10 mouse cellular contexts compared by ENCODE assay signal in the genomic region with DNA sequence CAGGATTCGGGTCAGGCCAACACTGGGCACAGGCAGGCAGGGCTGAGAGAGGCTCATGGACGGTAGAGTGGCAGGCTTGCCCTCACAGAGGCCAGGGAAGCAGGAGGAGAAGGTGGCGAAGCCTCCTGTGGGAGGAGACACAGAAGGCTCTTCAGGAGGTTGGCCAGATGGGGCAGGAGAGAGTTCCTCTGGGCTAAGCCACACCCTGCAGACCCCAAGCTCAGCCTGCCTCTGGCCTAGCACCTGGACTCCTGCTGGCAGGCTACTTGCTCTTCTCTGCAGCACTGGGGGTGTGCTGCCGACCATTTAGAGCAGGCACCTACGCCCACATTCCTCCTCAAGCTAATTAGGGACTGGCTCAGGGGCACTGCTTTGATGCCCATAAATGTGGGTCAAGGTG. TPM values are rescaled to one million over a fixed set of nuclear protein-coding genes. Genes with fewer than 3 reads are reported as not detected.
A peak's percentile ranks its signal among the peaks of the same experiment; 100 is the strongest.
DNase-seq lines count a peak whose midpoint lies in the region; ATAC-seq lines count a peak whose summit lies in the region.
"Had no signal": no experiment of that assay in that cellular context is flagged by ENCODE, and none has a peak within 500 bp of the region (broad histone marks: within the 10 kb centered on the region; RNA-seq: fewer than 3 reads in every experiment).

No protein-coding gene starts in this region.

- H3K9me3 ChIP-seq in hindbrain, embryonic 15.5 days: no peaks in the 10 kb centered on the region
- no peaks in the 10 kb centered on the region for H3K9me3 ChIP-seq in hindbrain, embryonic 12.5 days (replicated peaks)
- H3K9me3 ChIP-seq in liver, embryonic 15.5 days (replicated peaks): no peaks in the 10 kb centered on the region

- 0 out of 2 replicates have a peak, but pooled peaks have one; percentile 6 for ATAC-seq in hindbrain, embryonic 15.5 days (ENCODE audit: low FRiP score, low read depth)
- no peak for ATAC-seq in hindbrain, embryonic 12.5 days (ENCODE audit: low FRiP score)
- ATAC-seq in liver, embryonic 15.5 days (ENCODE audit: insufficient read depth): no peak

- peak; percentile 49 for DNase-seq in adrenal gland, postnatal 14 days
- no peak for DNase-seq in adrenal gland, adult 2 months
- DNase-seq in R1 (ENCODE audit: low read depth, low spot score): peak; percentile 33
- no peak for DNase-seq in gastrocnemius, postnatal 4 days (ENCODE audit: low spot score in 2 of 2)
- no peak for DNase-seq in gastrocnemius, adult 8-10 months (ENCODE audit: low spot score in 2 of 2)

- H3K4me2 ChIP-seq in hindbrain, embryonic 15.5 days: no peak overlapping the region
- H3K4me2 ChIP-seq in hindbrain, embryonic 12.5 days (replicated peaks): no peak overlapping the region
- no peak overlapping the region for H3K4me2 ChIP-seq in liver, embryonic 15.5 days

- H3K27me3 ChIP-seq in hindbrain, embryonic 15.5 days: no peaks in the 10 kb centered on the region
- peaks cover 51% of the 10 kb centered on the region for H3K27me3 ChIP-seq in hindbrain, embryonic 12.5 days
- H3K27me3 ChIP-seq in liver, embryonic 15.5 days: peaks cover 70% of the 10 kb centered on the region

- 40% methylated on average over 5 of the region's 5 CpGs for WGBS in hindbrain, embryonic 15.5 days
- 33% methylated on average over 5 of the region's 5 CpGs for WGBS in hindbrain, embryonic 12.5 days
- 42% methylated on average over 5 of the region's 5 CpGs for WGBS in liver, embryonic 15.5 days (ENCODE audit: insufficient replicate concordance)

- H3K4me1 ChIP-seq in hindbrain, embryonic 15.5 days (replicated peaks): peaks cover 44% of the 10 kb centered on the region
- H3K4me1 ChIP-seq in hindbrain, embryonic 12.5 days: peaks cover 34% of the 10 kb centered on the region
- peaks cover 63% of the 10 kb centered on the region for H3K4me1 ChIP-seq in liver, embryonic 15.5 days (replicated peaks)

- H3K36me3 ChIP-seq in hindbrain, embryonic 15.5 days: peaks cover 78% of the 10 kb centered on the region
- peaks cover 36% of the 10 kb centered on the region for H3K36me3 ChIP-seq in hindbrain, embryonic 12.5 days
- H3K36me3 ChIP-seq in liver, embryonic 15.5 days (replicated peaks): peaks cover 37% of the 10 kb centered on the region

- H3K27ac ChIP-seq in hindbrain, embryonic 15.5 days (replicated peaks): no peak overlapping the region
- H3K27ac ChIP-seq in hindbrain, embryonic 12.5 days: no peak overlapping the region
- H3K27ac ChIP-seq in liver, embryonic 15.5 days (replicated peaks): peak overlapping the region; percentile 96; the same call in 1 of the 2 replicates

- no peak overlapping the region for H3K4me3 ChIP-seq in hindbrain, embryonic 15.5 days
- H3K4me3 ChIP-seq in hindbrain, embryonic 12.5 days: no peak overlapping the region
- H3K4me3 ChIP-seq in liver, embryonic 15.5 days (replicated peaks): no peak overlapping the region

- H3K9ac ChIP-seq in hindbrain, embryonic 15.5 days: no peak overlapping the region
- no peak overlapping the region for H3K9ac ChIP-seq in hindbrain, embryonic 12.5 days
- H3K9ac ChIP-seq in liver, embryonic 15.5 days: peak overlapping the region; percentile 7; the same call in 1 of the 2 replicates

RNA-seq across cellular contexts. Expression of gene Dusp8, which starts 11.2 kb away (rescaled TPM):
- 7.3 and 8.4 TPM in 2 replicates for total RNA-seq in adrenal gland, postnatal 14 days (2021)
- 10 to 100 TPM; 11.1 to 15.9 TPM for total RNA-seq in adrenal gland, adult 2 months (2021)
- 10.7 and 13.2 TPM in 2 replicates for polyA plus RNA-seq in adrenal gland, adult 2 months (2012; rRNA removed)
- polyA plus RNA-seq in hindbrain, embryonic 15.5 days (2015; fragmentation: Nextera tagmentation; extraction: Ambion mirVana): 117 and 134 TPM in 2 replicates
- 49.1 and 53.8 TPM in 2 replicates for polyA plus RNA-seq in hindbrain, embryonic 12.5 days (2016; fragmentation: Nextera tagmentation; extraction: Ambion mirVana)
- polyA plus RNA-seq in liver, embryonic 15.5 days (2015; fragmentation: Nextera tagmentation; extraction: Ambion mirVana): 4.3 and 4.4 TPM in 2 replicates
- total RNA-seq in gastrocnemius, postnatal 4 days (2021): 10 to 100 TPM; 14.3 to 20.4 TPM
- 10 to 100 TPM; 20.5 to 33.4 (median 27.6) TPM for total RNA-seq in gastrocnemius, adult 8-10 months (2022)

RNA-seq across cellular contexts. Expression of gene Mob2, which starts 23.5 kb away (rescaled TPM):
- 47.4 and 48.6 TPM in 2 replicates for total RNA-seq in adrenal gland, postnatal 14 days (2021)
- 10 to 100 TPM; 52.3 to 59.3 TPM for total RNA-seq in adrenal gland, adult 2 months (2021)
- polyA plus RNA-seq in adrenal gland, adult 2 months (2012; rRNA removed): 33.1 and 38.2 TPM in 2 replicates
- polyA plus RNA-seq in hindbrain, embryonic 15.5 days (2015; fragmentation: Nextera tagmentation; extraction: Ambion mirVana): 50.8 and 53.4 TPM in 2 replicates
- 48.0 and 48.8 TPM in 2 replicates for polyA plus RNA-seq in hindbrain, embryonic 12.5 days (2016; fragmentation: Nextera tagmentation; extraction: Ambion mirVana)
- polyA plus RNA-seq in liver, embryonic 15.5 days (2015; fragmentation: Nextera tagmentation; extraction: Ambion mirVana): 66.1 and 70.2 TPM in 2 replicates
- total RNA-seq in gastrocnemius, postnatal 4 days (2021): 10 to 100 TPM; 45.0 to 47.9 TPM
- 10 to 100 TPM; 53.3 to 58.5 (median 55.9) TPM for total RNA-seq in gastrocnemius, adult 8-10 months (2022)

RNA-seq across cellular contexts. Expression of gene Gm45618, which starts 36.1 kb away (rescaled TPM):
- total RNA-seq in adrenal gland, postnatal 14 days (2021): not detected in 2 replicates
- not detected for total RNA-seq in adrenal gland, adult 2 months (2021)
- not detected in 2 replicates for polyA plus RNA-seq in adrenal gland, adult 2 months (2012; rRNA removed)
- polyA plus RNA-seq in hindbrain, embryonic 15.5 days (2015; fragmentation: Nextera tagmentation; extraction: Ambion mirVana): 0.43 TPM in 1 of 2 replicates, not detected in the other
- polyA plus RNA-seq in hindbrain, embryonic 12.5 days (2016; fragmentation: Nextera tagmentation; extraction: Ambion mirVana): not detected in 2 replicates
- polyA plus RNA-seq in liver, embryonic 15.5 days (2015; fragmentation: Nextera tagmentation; extraction: Ambion mirVana): not detected in 2 replicates
- total RNA-seq in gastrocnemius, postnatal 4 days (2021): not detected
- total RNA-seq in gastrocnemius, adult 8-10 months (2022): not detected
- total RNA-seq: layer of hippocampus, postnatal 25 days had no signal
- polyA plus RNA-seq: neural tube, embryonic 14.5 days had no signal

RNA-seq across cellular contexts. Expression of gene Gm39115, which starts 51.4 kb away (rescaled TPM):
- total RNA-seq in adrenal gland, postnatal 14 days (2021): not detected in 2 replicates
- total RNA-seq in adrenal gland, adult 2 months (2021): not detected
- not detected in 2 replicates for polyA plus RNA-seq in adrenal gland, adult 2 months (2012; rRNA removed)
- not detected in 2 replicates for polyA plus RNA-seq in hindbrain, embryonic 15.5 days (2015; fragmentation: Nextera tagmentation; extraction: Ambion mirVana)
- polyA plus RNA-seq in hindbrain, embryonic 12.5 days (2016; fragmentation: Nextera tagmentation; extraction: Ambion mirVana): not detected in 2 replicates
- not detected in 2 replicates for polyA plus RNA-seq in liver, embryonic 15.5 days (2015; fragmentation: Nextera tagmentation; extraction: Ambion mirVana)
- not detected for total RNA-seq in gastrocnemius, postnatal 4 days (2021)
- total RNA-seq in gastrocnemius, adult 8-10 months (2022): not detected
- total RNA-seq: layer of hippocampus, postnatal 25 days had no signal
- polyA plus RNA-seq: neural tube, embryonic 14.5 days had no signal

Comparison
In these comparisons a context has a peak if more than half of its experiments do, and no peak if none do; other contexts are left out.
1. DNase-seq: peak in adrenal gland, postnatal 14 days (single experiment) and R1 (single experiment); none in adrenal gland, adult 2 months (single experiment), gastrocnemius, postnatal 4 days (0 of 2) and gastrocnemius, adult 8-10 months (0 of 2).